In genomic region chr5:102670731-102671345, GRCm38 (mm10) we compare ENCODE assay signal across 18 mouse cellular contexts.
DNase-seq lines count a peak whose midpoint lies in the region; ATAC-seq and TF ChIP-seq lines count a peak whose summit lies in the region.
"Had no signal": no experiment of that assay in that cellular context is flagged by ENCODE, and none has a peak within 500 bp of the region (broad histone marks: within the 10 kb centered on the region; RNA-seq: fewer than 3 reads in every experiment).

No protein-coding gene starts in this region.

- WGBS in heart, embryonic 11.5 days (ENCODE audit: insufficient replicate concordance) = 49% methylated on average over 5 of the region's 5 CpGs
- 26% methylated on average over 5 of the region's 5 CpGs for WGBS in stomach, embryonic 14.5 days
- 36% methylated on average over 5 of the region's 5 CpGs for WGBS in stomach, postnatal 0 days
- 33% methylated on average over 5 of the region's 5 CpGs for WGBS in intestine, embryonic 15.5 days
- WGBS in stomach, embryonic 16.5 days = 40% methylated on average over 5 of the region's 5 CpGs

- no peak for TF ChIP-seq CTCF in stomach, postnatal 0 days (IDR thresholded peaks at IDR 0.05; ENCODE audit: low read depth)

- no peaks in the 10 kb centered on the region for H3K36me3 ChIP-seq in heart, embryonic 11.5 days (ENCODE audit: control insufficient read depth, insufficient read depth, low read length)
- no peaks in the 10 kb centered on the region for H3K36me3 ChIP-seq in stomach, embryonic 14.5 days (ENCODE audit: control insufficient read depth, insufficient read depth, low read length)
- no peaks in the 10 kb centered on the region for H3K36me3 ChIP-seq in stomach, postnatal 0 days (ENCODE audit: control insufficient read depth, insufficient read depth, low read length)
- H3K36me3 ChIP-seq in intestine, embryonic 15.5 days = no peaks in the 10 kb centered on the region
- no peaks in the 10 kb centered on the region for H3K36me3 ChIP-seq in stomach, embryonic 16.5 days (ENCODE audit: control insufficient read depth, insufficient read depth, low read length)
- H3K36me3 ChIP-seq: G1E; hindbrain, embryonic 15.5 days; limb, embryonic 13.5 days; midbrain, embryonic 13.5 days had no signal

- no peak overlapping the region for H3K27ac ChIP-seq in heart, embryonic 11.5 days (ENCODE audit: low read depth, low read length)
- peak overlapping the region; percentile 45; the same call in 1 of the 2 replicates for H3K27ac ChIP-seq in stomach, embryonic 14.5 days (ENCODE audit: low read length)
- no peak overlapping the region for H3K27ac ChIP-seq in stomach, postnatal 0 days (replicated peaks)
- H3K27ac ChIP-seq in intestine, embryonic 15.5 days = 0 out of 2 replicates have a peak overlapping the region, but pooled peaks have one; percentile 54
- H3K27ac ChIP-seq in stomach, embryonic 16.5 days (ENCODE audit: low read length) = peak overlapping the region; percentile 53; the same call in 1 of the 2 replicates
- H3K27ac ChIP-seq: hindbrain, embryonic 15.5 days; left cerebral cortex, adult 2 months; limb, embryonic 13.5 days; midbrain, embryonic 13.5 days had no signal

- no peaks in the 10 kb centered on the region for H3K27me3 ChIP-seq in heart, embryonic 11.5 days (ENCODE audit: control insufficient read depth, insufficient read depth, low read length)
- no peaks in the 10 kb centered on the region for H3K27me3 ChIP-seq in stomach, embryonic 14.5 days (ENCODE audit: control insufficient read depth, insufficient read depth, low read length)
- no peaks in the 10 kb centered on the region for H3K27me3 ChIP-seq in stomach, postnatal 0 days (ENCODE audit: control insufficient read depth, insufficient read depth, low read length)
- no peaks in the 10 kb centered on the region for H3K27me3 ChIP-seq in intestine, embryonic 15.5 days (replicated peaks)
- no peaks in the 10 kb centered on the region for H3K27me3 ChIP-seq in stomach, embryonic 16.5 days (ENCODE audit: control insufficient read depth, insufficient read depth, low read length)
- H3K27me3 ChIP-seq: hindbrain, embryonic 15.5 days; midbrain, embryonic 13.5 days had no signal

- no peaks in the 10 kb centered on the region for H3K4me1 ChIP-seq in heart, embryonic 11.5 days (ENCODE audit: control insufficient read depth, insufficient read depth, low read length)
- H3K4me1 ChIP-seq in stomach, embryonic 14.5 days (ENCODE audit: control insufficient read depth, insufficient read depth, low read length) = peaks cover 8% of the 10 kb centered on the region; the same call in 1 of the 2 replicates
- H3K4me1 ChIP-seq in stomach, postnatal 0 days (replicated peaks; ENCODE audit: control insufficient read depth, insufficient read depth) = no peaks in the 10 kb centered on the region; the same call in 1 of the 2 replicates
- no peaks in the 10 kb centered on the region for H3K4me1 ChIP-seq in intestine, embryonic 15.5 days (replicated peaks)
- no peaks in the 10 kb centered on the region for H3K4me1 ChIP-seq in stomach, embryonic 16.5 days (ENCODE audit: control insufficient read depth, insufficient read depth, low read length)
- H3K4me1 ChIP-seq: midbrain, embryonic 13.5 days had no signal

- ATAC-seq in heart, embryonic 11.5 days (replicated peaks; ENCODE audit: insufficient number of reproducible peaks, low FRiP score, low TSS enrichment) = no peak
- ATAC-seq in stomach, embryonic 14.5 days (ENCODE audit: insufficient number of reproducible peaks, insufficient read depth, low FRiP score, low read depth) = no peak
- ATAC-seq in stomach, postnatal 0 days (ENCODE audit: low FRiP score, low TSS enrichment) = no peak
- ATAC-seq in intestine, embryonic 15.5 days = no peak; the same call in 1 of the 2 replicates
- no peak for ATAC-seq in stomach, embryonic 16.5 days (ENCODE audit: insufficient read depth, low FRiP score)
- ATAC-seq: forebrain, postnatal 0 days; midbrain, embryonic 13.5 days had no signal

- DNase-seq in heart, adult 9 months (ENCODE audit: low spot score in 2 of 2) = peak; percentile 41 to 43
- DNase-seq in stomach, postnatal 0 days (ENCODE audit: low spot score) = no peak
- no peak for DNase-seq in Muller cell, postnatal 12 days (ENCODE audit: inconsistent ontology term)
- DNase-seq: adrenal gland, postnatal 14 days; cerebellum, adult 8-10 months; forebrain, postnatal 0 days; gastrocnemius, postnatal 36 days; right cerebral cortex, adult 18-20 months had no signal

- no peak overlapping the region for H3K9ac ChIP-seq in heart, embryonic 11.5 days (ENCODE audit: low read depth, low read length)
- H3K9ac ChIP-seq in stomach, embryonic 14.5 days (replicated peaks; ENCODE audit: low read depth, low read length) = no peak overlapping the region
- H3K9ac ChIP-seq in stomach, postnatal 0 days (ENCODE audit: low read length) = no peak overlapping the region
- no peak overlapping the region for H3K9ac ChIP-seq in intestine, embryonic 15.5 days
- H3K9ac ChIP-seq in stomach, embryonic 16.5 days (ENCODE audit: low read length) = no peak overlapping the region
- H3K9ac ChIP-seq: forebrain, postnatal 0 days; hindbrain, embryonic 15.5 days; limb, embryonic 13.5 days; midbrain, embryonic 13.5 days had no signal

- no peak overlapping the region for H3K4me2 ChIP-seq in heart, embryonic 11.5 days
- no peak overlapping the region for H3K4me2 ChIP-seq in stomach, embryonic 14.5 days (replicated peaks; ENCODE audit: low read depth, low read length)
- H3K4me2 ChIP-seq in stomach, postnatal 0 days (replicated peaks; ENCODE audit: low read depth) = no peak overlapping the region
- H3K4me2 ChIP-seq in intestine, embryonic 15.5 days (replicated peaks) = no peak overlapping the region
- no peak overlapping the region for H3K4me2 ChIP-seq in stomach, embryonic 16.5 days (ENCODE audit: low read depth, low read length)
- H3K4me2 ChIP-seq: hindbrain, embryonic 15.5 days; limb, embryonic 13.5 days; midbrain, embryonic 13.5 days had no signal

- no peak overlapping the region for H3K4me3 ChIP-seq in heart, embryonic 11.5 days (ENCODE audit: low read depth, low read length)
- no peak overlapping the region for H3K4me3 ChIP-seq in stomach, embryonic 14.5 days (ENCODE audit: low read depth, low read length)
- no peak overlapping the region for H3K4me3 ChIP-seq in stomach, postnatal 0 days (ENCODE audit: low read depth, low read length)
- H3K4me3 ChIP-seq in intestine, embryonic 15.5 days (replicated peaks) = no peak overlapping the region
- H3K4me3 ChIP-seq in stomach, embryonic 16.5 days (replicated peaks; ENCODE audit: low read length) = no peak overlapping the region
- H3K4me3 ChIP-seq: hindbrain, embryonic 15.5 days; left cerebral cortex, adult 2 months; limb, embryonic 13.5 days; midbrain, embryonic 13.5 days; myocyte had no signal

- H3K9me3 ChIP-seq in heart, embryonic 11.5 days (replicated peaks; ENCODE audit: control insufficient read depth, low read length) = no peaks in the 10 kb centered on the region
- no peaks in the 10 kb centered on the region for H3K9me3 ChIP-seq in stomach, embryonic 14.5 days (ENCODE audit: control insufficient read depth, low read depth, low read length)
- no peaks in the 10 kb centered on the region for H3K9me3 ChIP-seq in stomach, postnatal 0 days (ENCODE audit: control insufficient read depth, low read length)
- H3K9me3 ChIP-seq in intestine, embryonic 15.5 days = no peaks in the 10 kb centered on the region
- H3K9me3 ChIP-seq in stomach, embryonic 16.5 days (replicated peaks; ENCODE audit: control insufficient read depth, low read length) = no peaks in the 10 kb centered on the region
- H3K9me3 ChIP-seq: hindbrain, embryonic 15.5 days; limb, embryonic 13.5 days; midbrain, embryonic 13.5 days had no signal

- no peak for TF ChIP-seq EP300 in stomach, postnatal 0 days (optimal IDR thresholded peaks at IDR 0.05)

Comparison
In these comparisons a context has a peak if more than half of its experiments do, and no peak if none do; other contexts are left out.
1. H3K27ac ChIP-seq: peak in stomach, embryonic 14.5 days (single experiment), intestine, embryonic 15.5 days (single experiment) and stomach, embryonic 16.5 days (single experiment); none in heart, embryonic 11.5 days (single experiment) and stomach, postnatal 0 days (single experiment).
2. DNase-seq: peak in heart, adult 9 months (2 of 2); none in stomach, postnatal 0 days (single experiment) and Muller cell, postnatal 12 days (single experiment).